Comparison of ENCODE assay signal across 10 mouse cellular contexts in the genomic region with DNA sequence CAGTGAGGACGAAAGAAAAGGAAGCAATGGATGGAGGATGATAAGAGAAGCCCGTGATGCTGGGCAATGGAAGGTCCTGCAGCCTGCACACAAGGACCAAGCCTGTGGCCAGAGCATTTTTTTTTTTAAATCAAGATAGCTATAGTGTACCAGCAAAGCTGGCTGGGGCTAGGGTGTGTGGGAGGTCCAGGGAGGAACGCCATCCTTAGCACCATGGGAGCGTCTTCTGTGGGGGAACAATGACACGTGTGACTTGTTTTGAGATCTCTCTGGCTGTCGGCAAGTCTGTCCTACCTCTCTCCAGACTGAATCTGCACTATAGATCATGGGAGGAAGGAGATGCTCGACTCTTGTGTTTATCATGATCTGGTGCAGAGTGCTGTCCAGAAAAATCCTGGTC.
DNase-seq lines count a peak whose midpoint lies in the region; ATAC-seq and TF ChIP-seq lines count a peak whose summit lies in the region.
"Had no signal": no experiment of that assay in that cellular context is flagged by ENCODE, and none has a peak within 500 bp of the region (broad histone marks: within the 10 kb centered on the region; RNA-seq: fewer than 3 reads in every experiment).

No protein-coding gene starts in this region.

- 32% methylated on average over 7 of the region's 7 CpGs for WGBS in forebrain, postnatal 0 days
- 53% methylated on average over 7 of the region's 7 CpGs for WGBS in midbrain, embryonic 11.5 days
- 55% methylated on average over 7 of the region's 7 CpGs for WGBS in olfactory bulb, adult 2 months

- no peak for TF ChIP-seq CTCF in left cerebral cortex, adult 2 months (IDR thresholded peaks at IDR 0.05)
- TF ChIP-seq CTCF in forebrain, postnatal 0 days (IDR thresholded peaks at IDR 0.05; ENCODE audit: low read depth): no peak
- no peak for TF ChIP-seq CTCF in olfactory bulb, adult 2 months (IDR thresholded peaks at IDR 0.05; ENCODE audit: insufficient read depth, low read depth, low read length)

- H3K9me3 ChIP-seq in forebrain, postnatal 0 days (ENCODE audit: low read length): no peaks in the 10 kb centered on the region
- no peaks in the 10 kb centered on the region for H3K9me3 ChIP-seq in midbrain, embryonic 11.5 days (ENCODE audit: control insufficient read depth, low read length)
- H3K9me3 ChIP-seq: limb, embryonic 13.5 days had no signal

- no peaks in the 10 kb centered on the region for H3K36me3 ChIP-seq in forebrain, postnatal 0 days (ENCODE audit: insufficient read depth)
- no peaks in the 10 kb centered on the region for H3K36me3 ChIP-seq in midbrain, embryonic 11.5 days (ENCODE audit: control insufficient read depth, insufficient read depth, low read length)
- H3K36me3 ChIP-seq: limb, embryonic 13.5 days had no signal

- no peak overlapping the region for H3K4me2 ChIP-seq in forebrain, postnatal 0 days (ENCODE audit: low read depth)
- H3K4me2 ChIP-seq in midbrain, embryonic 11.5 days: no peak overlapping the region
- H3K4me2 ChIP-seq: limb, embryonic 13.5 days had no signal

- peaks cover 10% of the 10 kb centered on the region; the same call in 1 of the 2 replicates for H3K4me1 ChIP-seq in forebrain, postnatal 0 days (ENCODE audit: insufficient read depth)
- H3K4me1 ChIP-seq in midbrain, embryonic 11.5 days (ENCODE audit: control insufficient read depth, insufficient read depth, low read length): peaks cover 19% of the 10 kb centered on the region
- H3K4me1 ChIP-seq in olfactory bulb, adult 2 months (ENCODE audit: control insufficient read depth, insufficient read depth, low read length): peaks cover 9% of the 10 kb centered on the region

- ATAC-seq in forebrain, postnatal 0 days: peak; percentile 59
- peak; percentile 51 for ATAC-seq in midbrain, embryonic 11.5 days (ENCODE audit: low FRiP score)
- ATAC-seq: liver, postnatal 0 days had no signal

- peak overlapping the region; percentile 69; the same call in 1 of the 2 replicates for H3K27ac ChIP-seq in left cerebral cortex, adult 2 months
- peak overlapping the region; percentile 36; the same call in 1 of the 2 replicates for H3K27ac ChIP-seq in forebrain, postnatal 0 days (ENCODE audit: low read depth, low read length)
- no peak overlapping the region; the same call in 1 of the 2 replicates for H3K27ac ChIP-seq in midbrain, embryonic 11.5 days (ENCODE audit: low read depth, low read length)
- H3K27ac ChIP-seq in olfactory bulb, adult 2 months (ENCODE audit: insufficient read depth, low read depth, low read length): peak overlapping the region; percentile 20; the same call in 1 of the 2 replicates
- H3K27ac ChIP-seq: limb, embryonic 13.5 days had no signal

- TF ChIP-seq POLR2A in olfactory bulb, adult 2 months (IDR thresholded peaks at IDR 0.05; ENCODE audit: insufficient read depth, low read depth, low read length): no peak

- H3K9ac ChIP-seq in forebrain, postnatal 0 days: no peak overlapping the region
- peak overlapping the region; percentile 31; the same call in 1 of the 2 replicates for H3K9ac ChIP-seq in midbrain, embryonic 11.5 days (ENCODE audit: low read length)
- H3K9ac ChIP-seq: limb, embryonic 13.5 days; liver, postnatal 0 days had no signal

- H3K27me3 ChIP-seq in forebrain, postnatal 0 days (ENCODE audit: insufficient read depth, low read length): no peaks in the 10 kb centered on the region
- no peaks in the 10 kb centered on the region for H3K27me3 ChIP-seq in midbrain, embryonic 11.5 days (ENCODE audit: control insufficient read depth, insufficient read depth, low read length)
- H3K27me3 ChIP-seq: limb, embryonic 13.5 days had no signal

- intact Hi-C loops in left cerebral cortex, adult 2 months (cut with DNase I): no loop called here

- H3K4me3 ChIP-seq in left cerebral cortex, adult 2 months: no peak overlapping the region
- H3K4me3 ChIP-seq in forebrain, postnatal 0 days (ENCODE audit: low read depth, low read length): no peak overlapping the region
- H3K4me3 ChIP-seq in midbrain, embryonic 11.5 days (ENCODE audit: low read depth, low read length): no peak overlapping the region
- H3K4me3 ChIP-seq in olfactory bulb, adult 2 months (ENCODE audit: insufficient read depth, low read depth, low read length): no peak overlapping the region
- H3K4me3 ChIP-seq: limb, embryonic 13.5 days had no signal

- DNase-seq in left cerebral cortex, adult 2 months (ENCODE audit: extremely low spot score in 1 of 2, low spot score in 2 of 2): no peak
- DNase-seq in left cerebral cortex, adult 18-20 months (ENCODE audit: low spot score in 2 of 2): no peak
- DNase-seq in forebrain, postnatal 0 days: no peak
- peak; percentile 86 for DNase-seq in midbrain, embryonic 11.5 days (ENCODE audit: low spot score, missing footprints)
- no peak for DNase-seq in lung, postnatal 14 days
- no peak for DNase-seq in testis, postnatal 14 days (ENCODE audit: low spot score)
- DNase-seq: adrenal gland, postnatal 25 days; liver, postnatal 0 days had no signal
